Mouse (Mus musculus): ENCODE results near the gene Acot6.
A peak's percentile ranks its signal among the peaks of the same experiment; 100 is the strongest.
"Not testable (repeated sequence)": the region's sequence is repeated elsewhere in the genome, so short reads cannot be mapped to it uniquely, and the experiment has no call there.

Acot6 gene

DNA sequence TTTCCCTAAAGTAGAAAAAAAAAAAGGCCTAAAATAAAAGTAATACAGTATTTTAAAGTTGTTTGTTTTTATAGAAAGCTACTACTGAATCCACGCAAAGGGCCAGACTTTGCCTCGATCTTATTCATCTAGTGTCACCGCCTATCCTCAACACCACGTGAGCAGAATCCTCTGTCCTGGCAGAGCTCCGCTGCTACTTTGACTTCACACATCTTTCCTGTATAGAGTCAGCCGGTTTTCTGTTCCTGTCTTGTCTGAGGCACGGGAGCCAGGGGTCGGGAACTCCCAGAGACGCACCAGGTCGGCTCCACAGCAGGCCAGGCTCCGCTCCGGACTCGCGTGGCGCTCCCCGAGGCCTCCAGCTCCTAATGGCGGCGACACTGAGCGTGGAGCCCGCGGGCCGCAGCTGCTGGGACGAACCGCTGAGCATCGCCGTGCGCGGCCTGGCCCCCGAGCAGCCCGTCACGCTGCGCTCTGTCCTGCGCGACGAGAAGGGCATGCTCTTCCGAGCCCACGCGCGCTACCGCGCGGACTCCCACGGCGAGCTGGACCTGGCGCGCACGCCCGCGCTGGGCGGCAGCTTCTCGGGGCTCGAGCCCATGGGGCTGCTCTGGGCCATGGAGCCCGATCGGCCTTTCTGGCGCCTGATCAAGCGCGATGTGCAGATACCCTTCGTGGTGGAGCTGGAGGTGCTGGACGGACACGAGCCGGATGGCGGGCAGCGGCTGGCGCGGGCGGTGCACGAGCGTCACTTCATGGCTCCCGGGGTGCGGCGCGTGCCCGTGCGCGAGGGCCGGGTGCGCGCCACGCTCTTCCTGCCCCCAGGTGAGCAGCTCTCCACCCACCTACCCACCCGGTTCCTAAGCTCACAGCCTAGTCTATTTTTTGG lies at the start of gene Acot6:
Acot6 (plus strand) TSS at position 51 of the 889 bp plus-strand sequence.
- peak; percentile 57 for DNase-seq (ENCODE audit: low read depth, low spot score)

DNA sequence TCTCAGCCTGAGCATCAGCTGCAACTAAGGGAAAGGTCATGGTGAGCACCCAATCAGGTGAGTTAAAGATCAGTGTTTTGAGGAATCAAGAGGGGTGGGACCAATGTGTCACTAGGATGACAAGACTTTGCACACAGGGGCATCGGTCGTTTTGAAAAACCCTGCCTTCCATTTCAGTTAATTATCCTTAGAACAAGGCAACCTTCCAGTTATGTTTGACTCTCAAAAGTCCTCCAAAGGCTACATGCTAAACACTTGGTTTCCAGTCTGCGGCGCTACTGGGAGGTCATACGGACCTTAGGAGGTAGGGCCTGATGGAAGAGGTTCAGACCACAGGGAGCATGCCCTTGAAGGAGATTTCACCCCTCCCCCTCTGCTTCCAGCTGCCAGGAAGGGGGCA lies 49.7 kb upstream of the Acot6 start:
- not testable (repeated sequence) for DNase-seq (ENCODE audit: low read depth, low spot score)

GRCm38 (mm10) chr12:84051937-84052474 lies 48.4 kb upstream of the Acot6 start, which contains the start of gene Acot3:
Gene Acot3 (plus strand): TSS chr12:84052144.
- DNase-seq (ENCODE audit: low read depth, low spot score): no peak

DNA sequence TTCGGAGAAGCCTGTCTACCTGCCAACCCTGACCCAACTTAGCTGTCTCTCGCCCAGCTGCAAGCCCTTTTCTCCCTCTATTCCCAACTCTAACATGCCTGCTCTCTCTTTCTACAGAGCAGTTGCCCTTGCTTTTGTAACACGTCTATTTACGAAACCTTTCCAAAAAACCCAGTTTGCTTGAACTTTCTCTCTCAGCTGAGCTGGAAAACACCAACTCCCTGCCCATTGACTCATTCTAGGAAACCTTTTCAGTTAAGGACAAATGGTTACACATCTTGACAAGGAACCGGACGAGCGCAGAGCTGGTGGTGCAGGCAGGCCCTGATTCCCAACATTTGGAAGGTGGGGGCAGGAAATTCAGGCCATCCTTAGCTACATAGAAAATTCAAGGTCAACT lies 47.8 kb upstream of the Acot6 start:
- no peak for DNase-seq (ENCODE audit: low read depth, low spot score)

DNA sequence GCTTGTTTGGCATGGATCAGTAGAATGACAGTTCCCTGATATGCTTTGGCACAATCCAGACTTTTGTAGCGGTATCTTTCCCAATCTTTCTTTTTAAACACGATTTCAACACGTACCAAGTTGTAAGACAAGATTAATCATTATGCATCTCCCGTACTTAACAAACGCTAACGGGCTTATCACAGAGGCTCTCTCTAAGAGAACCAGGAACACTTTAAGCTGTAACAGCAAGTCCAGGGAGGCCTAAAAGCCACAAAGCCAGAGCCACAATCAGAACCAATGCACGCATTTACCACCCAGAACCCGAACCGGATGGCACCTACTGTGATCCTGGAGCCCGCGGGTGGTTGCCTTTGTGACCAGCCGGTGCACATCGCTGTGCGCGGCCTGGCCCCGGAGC lies 47.3 kb upstream of the Acot6 start:
- DNase-seq (ENCODE audit: low read depth, low spot score): no peak

DNA sequence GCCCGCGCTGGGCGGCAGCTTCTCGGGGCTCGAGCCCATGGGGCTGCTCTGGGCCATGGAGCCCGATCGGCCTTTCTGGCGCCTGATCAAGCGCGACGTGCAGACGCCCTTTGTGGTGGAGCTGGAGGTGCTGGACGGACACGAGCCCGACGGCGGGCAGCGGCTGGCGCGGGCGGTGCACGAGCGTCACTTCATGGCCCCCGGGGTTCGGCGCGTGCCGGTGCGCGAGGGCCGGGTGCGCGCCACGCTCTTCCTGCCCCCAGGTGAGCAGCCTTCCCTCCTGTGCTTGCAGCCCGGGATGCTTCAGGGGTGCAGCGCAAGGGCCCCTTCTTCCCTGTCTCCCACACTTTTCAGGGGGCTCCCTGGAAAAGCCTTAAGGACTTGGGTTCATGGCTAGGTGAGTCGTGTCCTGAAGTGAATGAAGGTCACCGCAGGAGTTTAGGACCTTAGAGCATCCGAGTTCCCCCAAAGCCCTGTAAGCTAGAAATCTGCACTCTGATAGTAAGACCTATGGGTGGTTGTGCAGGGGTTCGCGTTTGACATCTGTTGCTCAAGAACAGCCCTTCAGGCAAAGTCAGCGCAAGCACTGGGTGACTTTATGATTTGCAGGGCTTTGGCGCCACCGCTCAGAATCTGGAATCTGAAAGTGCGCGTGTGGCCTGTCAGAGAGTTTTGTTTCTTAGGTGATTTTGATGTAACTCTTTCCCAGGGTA lies 46.6 kb upstream of the Acot6 start:
- no peak for DNase-seq (ENCODE audit: low read depth, low spot score)

- DNase-seq (ENCODE audit: low read depth, low spot score): peak; percentile 54
These were observed 39.5 kb upstream of the Acot6 start for GRCm38 (mm10) chr12:84060946-84061345.

DNA sequence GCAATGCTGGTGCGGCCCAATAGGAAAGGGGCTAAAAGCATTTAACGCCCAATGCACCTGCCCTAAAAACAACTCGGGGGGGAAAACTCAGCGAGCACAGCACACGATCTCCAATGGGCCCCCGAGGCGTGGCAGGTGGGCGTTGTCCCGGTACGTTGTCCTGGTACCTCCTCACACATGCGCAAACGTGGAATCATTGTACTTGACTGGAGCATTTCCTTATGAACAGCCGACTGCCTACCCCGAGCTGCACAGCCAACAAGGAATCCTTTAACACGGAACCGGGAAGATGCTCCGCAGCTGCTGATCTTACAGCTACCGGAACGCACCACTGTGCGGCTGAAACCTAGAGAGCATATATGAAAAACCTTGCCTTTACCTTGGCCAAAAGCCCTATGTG lies 38.1 kb upstream of the Acot6 start:
- DNase-seq (ENCODE audit: low read depth, low spot score): no peak

DNA sequence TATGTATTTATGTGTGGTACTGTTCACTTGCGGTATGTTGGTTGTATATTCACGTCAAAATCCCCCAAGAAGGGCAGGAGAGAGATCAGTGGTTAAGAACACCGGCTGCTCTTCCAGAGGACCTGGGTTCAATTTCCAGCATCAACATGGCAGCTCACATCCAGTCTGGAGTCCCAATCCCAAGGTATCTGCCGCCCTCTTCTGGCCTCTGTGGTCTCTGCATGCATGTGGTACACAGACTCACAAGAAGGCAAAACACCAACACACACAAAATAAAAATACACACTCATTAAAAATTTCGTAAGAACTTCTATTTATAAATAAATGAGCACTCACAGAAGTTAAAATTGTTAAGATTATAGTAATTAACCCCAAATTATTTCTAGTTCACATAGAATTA lies 37.2 kb upstream of the Acot6 start:
- no peak for DNase-seq (ENCODE audit: low read depth, low spot score)

- DNase-seq (ENCODE audit: low read depth, low spot score): no peak
These were observed 36.6 kb upstream of the Acot6 start for GRCm38 (mm10) chr12:84063833-84064232.

DNA sequence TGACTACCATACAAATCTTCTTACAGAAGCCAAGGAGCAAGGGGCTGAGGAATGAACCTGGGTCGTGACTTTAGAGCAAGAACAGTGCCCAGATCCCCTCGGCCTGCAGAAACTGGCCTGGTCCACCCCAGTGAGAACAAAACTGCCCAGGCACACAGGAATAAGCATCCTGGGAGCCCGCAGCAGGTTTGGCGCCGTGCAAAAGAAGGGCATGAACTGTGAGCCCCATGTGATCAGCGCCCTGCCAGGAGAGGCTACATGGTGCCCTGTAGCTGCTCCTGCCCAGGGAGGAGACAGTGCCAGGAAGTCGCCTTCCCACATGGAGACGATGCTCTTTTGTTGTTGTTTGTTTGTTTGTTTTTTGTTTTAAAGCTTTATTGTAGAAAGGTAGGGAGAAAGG lies 35.8 kb upstream of the Acot6 start:
- no peak for DNase-seq (ENCODE audit: low read depth, low spot score)

GRCm38 (mm10) chr12:84067752-84068151 lies 32.7 kb upstream of the Acot6 start:
- DNase-seq (ENCODE audit: low read depth, low spot score): no peak

DNA sequence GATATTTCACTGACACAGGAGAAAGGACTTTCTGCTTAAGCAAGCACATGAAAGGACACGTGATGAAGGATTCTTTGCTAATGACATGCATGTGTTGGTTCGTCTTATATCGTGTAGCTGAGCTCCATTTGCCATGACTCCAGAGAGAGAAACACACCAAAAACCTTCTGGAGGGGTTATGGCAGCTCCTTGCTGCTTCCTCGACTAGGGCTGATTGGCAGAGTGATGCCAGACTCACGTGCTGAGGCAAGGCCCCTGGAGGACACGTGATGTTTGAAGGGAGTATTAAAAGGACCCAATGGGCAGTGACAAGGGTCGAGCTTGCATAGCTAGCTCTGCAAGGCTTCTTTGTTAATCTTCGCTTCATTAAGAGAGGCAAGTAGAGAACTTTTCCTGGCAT lies 32.2 kb upstream of the Acot6 start:
- DNase-seq (ENCODE audit: low read depth, low spot score): no peak

- no peak for DNase-seq (ENCODE audit: low read depth, low spot score)
These were observed 31.5 kb upstream of the Acot6 start, which contains the start of gene Acot5 for GRCm38 (mm10) chr12:84068986-84069385. Gene Acot5 (plus strand): TSS chr12:84069325.

DNA sequence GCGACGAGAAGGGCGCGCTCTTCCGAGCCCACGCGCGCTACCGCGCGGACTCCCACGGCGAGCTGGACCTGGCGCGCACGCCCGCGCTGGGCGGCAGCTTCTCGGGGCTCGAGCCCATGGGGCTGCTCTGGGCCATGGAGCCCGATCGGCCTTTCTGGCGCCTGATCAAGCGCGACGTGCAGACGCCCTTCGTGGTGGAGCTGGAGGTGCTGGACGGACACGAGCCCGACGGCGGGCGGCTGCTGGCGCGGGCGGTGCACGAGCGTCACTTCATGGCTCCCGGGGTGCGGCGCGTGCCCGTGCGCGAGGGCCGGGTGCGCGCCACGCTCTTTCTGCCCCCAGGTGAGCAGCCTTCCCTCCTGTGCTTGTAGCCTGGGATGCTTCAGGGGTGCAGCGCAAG lies 30.9 kb upstream of the Acot6 start:
- DNase-seq (ENCODE audit: low read depth, low spot score): not testable (repeated sequence)

- no peak for DNase-seq (ENCODE audit: low read depth, low spot score)
These were observed 28.8 kb upstream of the Acot6 start for GRCm38 (mm10) chr12:84071696-84072095.

DNA sequence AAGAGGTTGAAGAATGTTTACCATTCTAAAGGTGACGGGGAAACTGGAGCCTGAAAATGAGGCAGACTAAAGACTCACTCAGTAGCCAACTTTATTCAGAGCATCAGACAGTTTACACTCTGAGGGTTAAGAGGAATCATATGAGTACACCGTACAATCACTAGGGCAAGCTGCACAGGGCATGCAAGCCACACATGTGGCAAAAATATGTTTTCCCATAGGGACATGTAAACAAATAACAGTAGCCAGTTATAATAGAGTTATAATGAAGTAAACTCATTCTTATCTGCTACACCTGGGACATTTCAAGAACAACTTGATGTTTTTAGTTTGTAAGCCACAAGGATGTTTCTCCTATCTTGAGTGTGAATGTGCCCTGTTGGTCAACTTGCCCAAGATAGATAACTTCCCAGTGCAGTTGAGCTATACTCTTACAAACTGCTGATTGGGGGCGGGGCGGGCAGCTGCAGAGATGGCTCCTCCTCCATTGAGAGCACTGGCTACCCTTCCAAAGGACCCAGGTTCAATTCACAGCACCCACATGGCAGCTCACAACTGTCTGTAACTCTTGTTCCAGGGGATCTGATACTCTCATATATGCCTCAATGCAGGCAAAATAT lies 23.0 kb upstream of the Acot6 start:
- no peak for DNase-seq (ENCODE audit: low read depth, low spot score)

DNA sequence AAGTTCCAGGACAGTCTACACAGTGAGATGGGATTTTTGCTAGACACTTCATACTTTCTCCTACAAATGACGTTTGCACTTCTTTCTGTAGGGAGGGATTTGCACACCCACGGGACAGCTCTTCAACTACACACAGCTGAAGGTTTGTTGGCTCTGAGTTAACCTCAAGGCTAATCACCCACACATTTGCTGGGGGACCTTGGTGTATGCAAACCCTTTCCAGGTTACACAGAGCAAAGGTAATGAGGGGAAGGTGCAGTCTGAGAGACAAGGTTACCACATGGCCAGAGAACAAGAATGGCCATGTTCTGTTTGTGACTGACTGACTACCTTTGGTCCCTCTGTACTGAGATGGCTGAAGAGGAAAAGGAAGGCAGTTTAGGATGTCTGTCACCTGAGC lies 16.6 kb upstream of the Acot6 start:
- no peak for DNase-seq (ENCODE audit: low read depth, low spot score)

- DNase-seq (ENCODE audit: low read depth, low spot score): no peak
These were observed 15.9 kb upstream of the Acot6 start for GRCm38 (mm10) chr12:84084581-84084980.

DNA sequence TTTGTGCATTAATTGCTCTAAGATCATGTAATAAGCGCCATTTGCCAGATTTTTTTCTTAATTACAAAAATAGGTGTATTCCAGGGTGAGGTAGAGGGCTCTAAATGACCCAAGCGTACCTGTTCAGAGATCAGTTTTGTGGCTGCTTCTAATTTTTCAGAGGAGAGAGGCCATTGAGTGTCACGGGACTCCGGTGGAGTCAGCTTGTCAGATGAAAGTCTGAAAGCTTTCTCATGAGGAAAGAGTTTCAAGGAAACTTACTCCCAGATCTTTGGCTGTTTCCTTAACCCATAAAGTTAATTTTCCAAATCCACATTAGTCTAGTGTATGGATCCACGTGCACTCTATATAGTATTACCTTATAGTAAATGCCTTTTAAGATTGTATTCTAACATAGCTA lies 5.8 kb upstream of the Acot6 start:
- DNase-seq (ENCODE audit: low read depth, low spot score): not testable (repeated sequence)

DNA sequence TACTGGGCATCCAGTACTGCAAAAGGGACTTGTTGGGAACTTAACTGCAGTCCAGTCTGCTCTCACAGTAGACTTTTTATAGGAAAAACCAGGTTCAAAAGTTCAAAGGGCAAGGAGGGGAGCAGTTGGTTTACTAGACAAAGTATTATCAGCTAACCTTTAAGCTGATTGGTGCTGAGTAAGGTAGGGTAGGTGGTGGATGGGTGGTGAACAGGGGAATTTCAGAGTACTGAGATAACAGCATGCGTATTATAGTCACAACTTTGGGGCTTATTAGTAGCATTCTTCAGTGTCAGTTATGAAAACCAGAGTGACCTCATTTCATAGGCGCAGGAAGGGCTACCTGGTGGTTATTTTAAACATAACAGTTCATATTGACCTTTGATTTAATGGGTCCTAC lies 849 bp upstream of the Acot6 start:
- DNase-seq (ENCODE audit: low read depth, low spot score): no peak

GRCm38 (mm10) chr12:84100071-84100470 lies 383 bp upstream of the Acot6 start:
- no peak for DNase-seq (ENCODE audit: low read depth, low spot score)
